Mouse (Mus musculus): ENCODE data around the gene Cyb5r3.

The Cyb5r3 gene

DNA sequence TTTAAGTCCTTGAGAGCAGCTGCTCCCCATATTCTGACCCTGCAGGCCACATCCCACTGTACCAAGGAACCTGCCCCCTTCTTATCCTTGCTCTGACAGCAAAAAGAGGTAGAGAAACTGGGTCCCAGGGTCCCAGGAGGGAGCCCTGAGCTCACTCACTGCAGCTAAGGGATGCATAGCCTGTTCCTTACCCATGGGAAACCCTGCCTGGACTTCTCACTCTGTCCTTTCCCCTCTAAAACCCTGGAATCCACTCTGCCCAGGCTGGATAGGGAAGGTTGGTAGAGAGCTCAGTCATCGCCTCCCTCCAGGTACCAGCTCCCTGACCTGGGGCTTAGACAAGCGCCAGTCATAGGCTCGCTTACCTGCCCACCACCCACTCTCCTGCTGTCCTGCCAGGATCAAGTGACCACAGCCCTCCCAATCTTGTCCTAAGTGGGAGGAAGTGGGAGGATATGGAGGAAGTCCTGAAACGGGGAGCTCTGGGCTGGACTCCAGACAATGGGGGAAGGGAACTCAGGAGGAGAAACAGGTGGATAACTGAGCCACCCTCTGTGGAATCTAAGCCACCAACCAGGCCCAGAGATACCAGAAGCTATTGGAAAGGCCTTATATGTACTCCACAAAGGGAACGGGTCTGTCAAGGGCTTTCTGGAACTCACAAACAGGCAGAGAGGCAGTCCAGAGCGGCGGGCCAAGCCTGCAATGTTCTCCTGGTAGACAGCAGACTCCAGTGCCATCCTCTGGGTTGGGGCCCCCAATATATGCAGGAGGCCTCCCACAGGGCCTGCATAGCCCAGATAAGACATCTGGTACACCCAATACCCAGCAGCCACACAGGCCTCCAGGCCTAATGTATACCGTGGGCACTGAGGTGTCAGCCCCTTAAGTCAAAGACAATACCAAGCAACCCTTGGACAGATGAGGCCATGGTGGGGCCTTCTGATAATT, 2.3 kb downstream of the Cyb5r3 start:
- DNase-seq (ENCODE audit: low read depth, low spot score) = no peak

DNA sequence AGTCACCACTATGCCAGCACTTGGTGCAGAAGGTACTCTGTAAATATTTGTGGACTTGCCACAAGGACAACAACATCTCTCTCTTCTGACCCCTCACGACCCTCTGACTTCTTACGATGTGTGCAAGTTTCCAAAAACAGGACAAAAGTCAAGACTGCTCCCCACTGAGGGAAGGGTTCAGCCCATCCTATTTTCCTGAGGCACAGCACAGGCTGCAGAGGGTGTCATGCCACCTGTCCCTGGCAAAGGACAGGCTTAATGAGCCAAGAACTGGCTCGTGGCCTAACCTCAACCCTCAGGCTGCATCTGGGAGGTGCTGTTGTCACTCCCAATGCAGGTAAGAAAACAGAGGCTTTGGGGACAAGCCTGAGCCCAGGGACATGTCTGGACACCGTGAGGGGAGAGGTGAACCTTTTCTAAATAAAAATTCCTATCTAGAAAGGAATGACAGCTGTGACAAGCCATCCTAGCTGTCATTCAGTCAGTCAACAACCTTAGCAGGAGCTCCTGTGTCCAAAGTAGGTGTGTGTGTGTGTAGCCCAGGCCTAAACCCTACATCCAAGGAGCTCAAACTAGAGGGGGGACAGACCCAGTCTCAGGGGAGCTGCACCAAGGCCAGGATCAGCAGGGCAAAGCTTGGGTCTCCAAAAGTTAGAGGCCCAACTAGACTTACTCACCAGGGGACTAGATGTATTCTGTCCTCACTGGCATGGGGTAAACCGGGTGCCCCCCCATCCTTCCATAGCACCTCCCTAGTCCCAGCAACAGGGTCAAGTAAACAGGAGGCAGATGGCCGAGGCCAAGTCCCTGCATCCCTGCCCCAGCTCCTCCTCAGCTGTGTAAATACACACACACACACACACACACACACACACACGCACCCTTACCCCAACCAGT, 3.3 kb downstream of the Cyb5r3 start:
- no peak for DNase-seq (ENCODE audit: low read depth, low spot score)

DNA sequence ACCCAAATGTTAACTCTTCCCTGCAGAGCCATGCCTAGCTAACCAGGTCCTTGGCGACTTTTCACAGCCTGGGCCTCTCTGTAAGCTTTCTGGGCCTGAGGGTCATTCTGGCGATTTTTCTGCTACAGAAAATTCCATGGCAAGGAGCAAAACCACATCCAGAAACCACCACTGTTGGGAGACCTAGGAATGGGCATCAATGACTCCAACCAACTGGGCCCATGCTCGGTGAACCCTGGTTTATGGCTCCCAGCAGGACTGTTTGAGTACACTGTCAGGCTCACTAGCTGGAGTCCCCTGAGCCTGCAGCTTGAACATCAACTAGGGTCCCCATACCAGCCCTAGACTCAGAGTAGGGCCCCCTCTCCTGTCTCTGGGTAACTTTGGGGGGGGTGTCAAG, 4.1 kb downstream of the Cyb5r3 start:
- no peak for DNase-seq (ENCODE audit: low read depth, low spot score)

DNA sequence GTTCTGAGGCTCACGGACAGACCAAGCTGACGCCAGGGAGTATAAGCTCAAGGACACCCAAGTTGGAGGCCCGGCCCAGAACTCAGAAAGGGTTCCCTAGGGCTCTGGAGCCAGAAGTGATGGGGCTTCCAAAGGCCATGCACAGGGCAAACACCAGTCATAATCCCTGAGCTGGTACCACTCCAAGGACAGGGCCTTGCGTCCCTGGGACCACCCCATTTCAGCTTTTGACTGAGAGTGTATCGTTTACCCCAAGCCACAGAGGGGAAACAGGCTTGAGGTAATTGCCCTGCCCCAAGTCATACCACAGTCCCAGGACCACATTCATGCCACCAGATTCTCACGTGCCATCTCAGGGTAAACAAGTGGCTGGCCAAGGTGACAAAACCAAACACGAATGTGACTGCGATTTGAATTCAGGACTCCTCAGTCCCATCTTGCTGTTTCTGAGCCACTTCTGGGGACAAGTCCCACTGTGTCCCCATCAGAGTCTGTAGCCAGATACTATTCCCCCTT, 4.8 kb downstream of the Cyb5r3 start:
- no peak for DNase-seq (ENCODE audit: low read depth, low spot score)

DNA sequence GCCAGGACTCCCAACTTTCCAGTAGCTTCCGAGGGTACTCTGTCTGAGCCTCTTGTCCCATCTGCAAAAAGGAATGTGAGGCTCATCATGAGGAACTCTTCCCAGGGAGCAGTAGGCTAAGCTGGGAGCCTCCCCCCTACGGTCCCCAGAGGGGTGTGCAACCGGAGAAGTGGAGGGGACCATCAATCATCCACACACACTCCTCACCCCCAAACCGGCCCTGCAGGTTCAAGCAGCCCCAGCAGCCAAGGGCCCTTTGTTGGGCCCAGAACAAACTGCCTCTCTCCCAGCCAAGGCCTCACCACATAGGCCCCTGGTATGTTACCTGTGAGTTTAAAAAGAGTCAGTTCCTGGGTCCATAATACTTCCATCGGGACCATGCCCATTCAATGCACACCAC, 5.3 kb downstream of the Cyb5r3 start:
- DNase-seq (ENCODE audit: low read depth, low spot score) = no peak

DNA sequence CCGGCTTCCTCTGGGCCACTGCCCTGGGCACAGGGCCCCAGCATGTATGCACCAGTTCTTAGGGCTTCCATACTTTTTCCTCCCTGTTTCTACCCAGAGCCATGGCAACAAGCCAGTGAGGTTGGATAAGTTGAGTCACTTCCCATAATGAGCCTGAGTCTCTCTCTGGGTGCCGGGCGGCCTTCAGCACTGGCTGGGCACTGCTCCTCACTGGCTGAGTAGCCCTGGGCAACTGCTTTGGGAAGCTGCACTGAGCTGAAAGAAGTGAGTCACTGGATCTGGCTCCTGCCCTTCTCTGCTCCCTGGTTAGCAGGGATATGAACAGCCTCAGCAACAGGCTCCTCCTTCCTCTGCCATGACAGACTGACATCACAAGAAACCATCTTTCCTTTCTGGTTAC, 5.8 kb downstream of the Cyb5r3 start:
- DNase-seq (ENCODE audit: low read depth, low spot score) = no peak

DNA sequence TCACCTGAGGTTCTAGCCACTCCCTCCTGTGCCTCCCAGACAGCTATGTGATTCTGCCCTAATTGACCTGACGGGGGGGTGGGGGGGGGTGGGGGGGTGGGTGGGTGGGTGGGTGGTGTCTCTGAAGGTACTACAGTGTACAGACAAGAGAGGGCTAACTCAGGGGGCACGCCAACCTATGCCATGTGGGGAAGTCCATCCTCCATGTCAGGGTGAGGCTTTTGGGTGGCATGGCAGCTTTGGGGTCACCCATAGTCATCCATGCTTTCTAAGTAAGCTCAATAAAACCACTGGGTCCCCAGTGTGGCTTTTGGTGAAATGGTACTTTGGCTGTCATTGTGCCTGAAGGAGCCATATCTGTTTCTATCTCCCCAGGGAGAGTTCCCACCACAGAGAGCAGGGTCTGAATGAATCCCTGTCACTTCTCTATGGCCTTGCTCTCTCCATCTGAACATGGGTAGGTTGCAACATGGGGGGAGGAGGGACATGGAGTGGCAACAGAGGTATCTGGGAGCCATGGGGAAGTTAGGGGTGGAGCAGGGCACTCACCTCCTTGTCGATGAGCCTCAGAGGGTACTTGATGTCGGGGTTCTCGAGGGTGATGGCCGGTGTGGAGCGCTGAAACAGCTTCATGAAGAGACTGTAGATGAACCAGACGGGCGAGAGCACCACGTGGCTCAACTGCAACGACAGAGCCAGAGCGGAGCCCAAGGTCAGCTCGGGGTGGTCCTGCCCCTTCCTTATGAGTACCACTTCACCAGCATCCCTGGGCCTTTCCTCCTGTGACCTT, 6.7 kb downstream of the Cyb5r3 start:
- no peak for DNase-seq (ENCODE audit: low read depth, low spot score)

DNA sequence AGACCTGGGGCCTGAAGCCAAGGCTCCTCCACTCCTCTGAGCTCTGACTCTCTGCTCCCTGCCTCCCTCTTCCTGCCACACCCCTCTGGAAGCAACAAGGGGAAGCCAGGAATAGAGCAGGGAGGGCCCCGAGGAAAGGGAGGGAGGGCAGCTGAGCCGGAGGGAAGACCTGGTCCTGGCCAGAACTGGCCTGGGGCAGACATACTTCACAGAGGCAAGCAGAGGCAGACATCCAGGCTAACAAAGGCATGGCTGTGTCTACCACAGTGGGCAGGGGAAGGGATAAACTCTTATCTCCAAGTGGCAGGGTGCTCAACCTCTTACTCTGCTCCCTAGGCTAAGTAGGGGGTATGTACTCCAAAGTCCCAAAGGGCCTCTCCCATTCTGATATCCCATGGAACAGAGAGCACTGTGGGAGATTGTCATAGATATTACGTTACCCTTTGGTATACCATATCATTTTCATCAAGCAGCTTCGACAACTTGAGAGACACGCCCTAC, 7.4 kb downstream of the Cyb5r3 start:
- DNase-seq (ENCODE audit: low read depth, low spot score) = no peak

DNA sequence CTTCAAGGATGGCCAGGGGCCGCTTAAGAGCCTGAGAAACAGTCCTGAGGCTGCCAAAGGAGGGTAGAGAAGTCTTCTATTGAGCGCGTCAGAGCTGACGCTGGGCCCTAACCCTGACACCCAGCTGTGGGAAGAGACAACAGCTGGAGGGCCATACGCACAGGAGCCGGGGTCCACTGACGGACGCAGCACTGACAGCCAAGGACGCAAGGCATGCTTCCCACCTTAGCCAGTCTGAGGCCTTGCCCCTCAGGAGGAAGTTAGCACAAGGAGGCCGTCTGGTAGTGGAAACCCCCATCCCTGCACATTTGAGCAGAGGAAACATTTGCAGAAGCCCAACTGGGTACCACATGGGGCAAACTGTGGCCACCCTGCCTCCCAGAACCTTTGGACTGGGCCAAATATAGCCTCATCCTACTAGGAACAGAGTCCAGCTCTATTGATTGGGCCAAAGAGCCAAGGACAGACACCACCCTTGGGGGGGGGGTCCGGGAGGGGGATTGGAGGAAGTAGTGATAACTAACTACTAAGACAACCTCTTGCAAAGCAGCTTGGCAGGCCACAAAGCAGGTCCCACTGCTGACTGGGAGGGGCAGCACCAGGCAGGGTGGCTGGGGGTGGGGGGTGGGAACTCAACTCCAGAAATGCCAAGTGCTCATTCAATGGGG, 9.4 kb downstream of the Cyb5r3 start:
- no peak for DNase-seq (ENCODE audit: low read depth, low spot score)

DNA sequence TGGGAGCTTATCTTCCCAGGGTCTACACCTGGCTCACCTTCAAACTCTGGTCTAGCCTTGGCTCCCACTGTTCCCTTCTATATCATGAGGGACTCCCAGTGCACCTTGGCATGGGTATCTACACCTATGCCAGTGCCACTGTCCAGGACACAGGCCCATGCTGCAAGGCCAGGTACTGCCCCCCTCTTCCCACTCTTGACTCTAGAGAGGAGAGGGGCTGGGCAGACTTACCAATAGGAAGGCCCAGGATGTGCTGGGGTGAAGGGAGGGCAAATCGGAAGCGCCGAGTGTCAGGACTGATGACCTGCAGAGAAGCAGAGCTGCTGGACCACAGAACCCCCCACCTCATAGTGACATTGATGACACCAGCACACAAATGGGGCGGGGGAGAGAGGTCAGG, 10.4 kb downstream of the Cyb5r3 start:
- DNase-seq (ENCODE audit: low read depth, low spot score) = no peak

DNA sequence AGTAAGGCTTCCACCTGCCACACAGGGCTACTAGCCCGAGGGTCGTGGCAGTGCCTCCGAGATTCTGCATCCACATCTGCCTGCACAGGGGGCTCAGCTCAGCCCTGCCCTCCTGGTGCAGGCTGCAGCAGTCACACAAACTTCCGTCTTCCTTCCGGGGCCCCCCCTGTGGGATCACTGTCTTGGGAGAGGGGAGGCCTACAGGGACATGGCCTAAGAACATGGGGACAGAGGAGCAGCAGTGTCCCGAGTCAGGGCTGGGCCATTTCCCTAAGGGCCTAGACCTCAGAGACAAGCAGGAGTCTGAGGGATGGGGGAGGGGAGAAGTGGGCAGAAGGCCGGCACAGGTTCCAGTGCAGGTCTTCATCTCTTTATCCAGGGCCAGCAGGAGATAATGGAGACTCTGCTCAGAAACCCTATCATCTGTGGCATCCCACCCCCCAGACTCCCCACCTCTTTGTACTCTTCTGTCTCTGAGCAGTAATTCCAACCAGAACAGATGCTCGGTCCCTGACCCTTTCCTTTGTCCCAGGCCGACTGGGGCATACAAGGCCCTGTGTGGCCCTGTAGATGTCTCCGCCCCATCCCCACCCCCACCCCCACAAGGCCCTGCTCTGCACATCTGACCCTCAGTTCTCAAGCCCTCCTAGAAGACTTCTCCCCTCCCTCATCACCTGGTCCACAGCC, 11.2 kb downstream of the Cyb5r3 start:
- DNase-seq (ENCODE audit: low read depth, low spot score) = no peak

DNA sequence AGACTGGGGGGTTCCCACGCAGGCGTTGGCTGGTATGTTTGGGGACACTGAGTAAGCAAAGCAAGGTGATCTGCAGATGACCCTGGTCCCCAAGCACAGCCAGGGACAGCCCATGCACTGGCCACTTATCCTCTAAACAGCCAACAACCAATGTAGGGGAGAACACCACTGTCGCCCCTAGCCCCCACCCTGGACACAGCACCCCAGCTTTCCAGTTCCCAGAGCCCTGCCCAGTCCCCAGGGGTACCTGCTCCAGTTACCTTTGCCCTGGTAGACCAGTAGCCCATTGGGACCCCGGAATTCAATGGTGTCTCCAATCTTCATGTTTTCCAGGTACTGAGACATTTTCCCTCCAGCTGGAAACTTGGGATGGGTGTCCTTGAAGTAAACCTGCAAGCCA, 11.8 kb downstream of the Cyb5r3 start:
- DNase-seq (ENCODE audit: low read depth, low spot score) = no peak

DNA sequence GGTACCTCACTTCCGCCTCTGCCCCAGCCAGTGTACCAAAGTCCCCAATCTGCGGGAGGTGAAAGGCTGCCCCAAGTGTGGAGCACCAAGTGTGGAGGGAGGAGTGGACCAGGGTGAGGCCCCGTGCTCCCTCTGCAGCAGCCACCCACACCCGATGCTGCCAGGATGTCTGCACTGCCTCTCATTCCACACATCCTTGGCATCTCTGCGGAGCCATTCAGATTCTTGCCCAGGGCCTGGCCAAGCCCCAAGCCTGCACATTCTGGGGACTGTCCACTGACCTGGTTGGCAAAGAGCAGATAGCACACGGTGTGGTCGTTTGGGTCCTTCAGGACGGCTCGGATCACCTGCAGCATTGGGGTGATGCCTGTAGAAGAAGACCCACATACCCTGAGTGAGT, 12.6 kb downstream of the Cyb5r3 start:
- DNase-seq (ENCODE audit: low read depth, low spot score) = no peak

DNA sequence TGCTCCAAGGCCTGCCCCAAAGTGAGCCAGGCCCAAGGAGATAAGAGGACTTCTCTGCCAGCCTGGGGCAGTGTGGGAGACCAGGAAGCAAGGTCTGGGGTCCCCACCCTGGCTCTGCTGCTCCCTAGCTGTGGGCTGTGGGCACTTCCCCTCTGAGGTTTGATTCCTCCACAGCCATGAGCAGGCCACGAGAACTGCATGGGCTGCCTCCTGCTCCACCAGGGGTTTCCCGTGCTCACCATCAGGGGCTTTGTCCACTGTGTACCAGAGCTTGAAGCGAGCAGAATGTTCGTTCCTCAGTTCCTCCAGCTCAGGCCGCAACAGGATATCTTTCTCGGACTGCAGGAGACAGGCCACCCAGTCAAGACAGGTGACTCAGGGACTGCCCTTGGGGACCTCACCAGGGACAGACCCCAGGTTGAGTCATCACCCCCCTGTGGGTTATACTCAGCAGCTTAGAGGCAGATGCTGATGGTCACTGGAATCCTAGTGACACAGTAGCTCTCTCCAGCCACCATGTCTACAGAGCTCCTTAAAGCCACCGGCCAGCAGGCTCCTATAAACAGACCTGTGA, 13.7 kb downstream of the Cyb5r3 start:
- DNase-seq (ENCODE audit: low read depth, low spot score) = no peak

DNA sequence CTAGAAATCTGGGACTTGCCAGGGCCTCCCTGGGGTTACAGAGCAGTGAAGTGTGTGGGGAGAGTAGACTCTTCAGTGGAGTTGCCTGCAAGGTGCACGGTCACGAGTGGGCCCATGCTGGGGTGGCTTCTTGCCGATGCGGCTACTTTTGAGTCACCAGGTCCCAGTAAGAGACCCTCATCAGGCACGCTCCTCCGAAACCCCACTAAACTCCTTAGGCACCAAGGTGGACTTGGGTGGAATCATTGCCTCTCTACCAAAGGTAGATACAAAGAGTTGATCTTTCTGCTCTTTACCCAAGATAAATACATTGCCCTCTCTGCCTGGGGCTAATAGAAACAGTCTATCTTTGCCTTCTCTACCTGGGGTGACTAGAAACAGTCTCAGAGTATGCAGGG, 14.7 kb downstream of the Cyb5r3 start:
- DNase-seq (ENCODE audit: low read depth, low spot score) = no peak

DNA sequence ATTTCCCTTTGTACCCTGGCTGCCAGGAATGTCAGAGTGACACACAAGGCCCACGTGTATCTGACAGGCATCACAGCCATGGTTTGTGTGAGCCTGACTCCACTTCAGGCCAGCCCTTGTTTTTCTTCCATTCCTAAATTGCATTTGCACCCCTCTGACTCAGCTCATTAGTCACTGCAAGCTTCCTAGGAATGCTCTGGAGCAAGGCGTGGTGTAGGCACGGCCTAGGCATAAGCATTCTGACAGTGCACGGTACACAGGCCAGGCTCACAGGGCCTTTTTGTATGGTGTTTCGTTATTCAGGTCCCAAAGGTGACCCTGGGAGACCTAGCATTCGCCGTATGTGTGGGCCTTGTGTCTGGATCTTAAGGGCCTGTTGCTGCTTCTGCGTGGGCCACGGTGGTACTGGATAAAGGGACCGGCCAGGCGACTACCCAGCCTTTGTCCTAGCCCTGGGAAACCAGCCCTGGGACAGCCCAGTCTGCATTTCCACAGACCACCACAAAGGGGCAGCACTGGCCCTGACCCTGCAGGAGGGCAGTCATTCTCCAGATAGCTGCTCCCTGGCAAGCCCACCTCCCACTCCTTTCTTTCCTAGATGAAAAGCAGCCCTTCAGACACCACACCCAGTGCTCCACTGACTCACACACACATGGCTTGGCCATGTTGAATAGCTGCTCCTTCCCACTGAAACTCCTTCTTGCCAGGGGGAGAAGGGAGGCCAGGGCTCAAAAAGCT, 15.3 kb downstream of the Cyb5r3 start:
- DNase-seq (ENCODE audit: low read depth, low spot score) = no peak

DNA sequence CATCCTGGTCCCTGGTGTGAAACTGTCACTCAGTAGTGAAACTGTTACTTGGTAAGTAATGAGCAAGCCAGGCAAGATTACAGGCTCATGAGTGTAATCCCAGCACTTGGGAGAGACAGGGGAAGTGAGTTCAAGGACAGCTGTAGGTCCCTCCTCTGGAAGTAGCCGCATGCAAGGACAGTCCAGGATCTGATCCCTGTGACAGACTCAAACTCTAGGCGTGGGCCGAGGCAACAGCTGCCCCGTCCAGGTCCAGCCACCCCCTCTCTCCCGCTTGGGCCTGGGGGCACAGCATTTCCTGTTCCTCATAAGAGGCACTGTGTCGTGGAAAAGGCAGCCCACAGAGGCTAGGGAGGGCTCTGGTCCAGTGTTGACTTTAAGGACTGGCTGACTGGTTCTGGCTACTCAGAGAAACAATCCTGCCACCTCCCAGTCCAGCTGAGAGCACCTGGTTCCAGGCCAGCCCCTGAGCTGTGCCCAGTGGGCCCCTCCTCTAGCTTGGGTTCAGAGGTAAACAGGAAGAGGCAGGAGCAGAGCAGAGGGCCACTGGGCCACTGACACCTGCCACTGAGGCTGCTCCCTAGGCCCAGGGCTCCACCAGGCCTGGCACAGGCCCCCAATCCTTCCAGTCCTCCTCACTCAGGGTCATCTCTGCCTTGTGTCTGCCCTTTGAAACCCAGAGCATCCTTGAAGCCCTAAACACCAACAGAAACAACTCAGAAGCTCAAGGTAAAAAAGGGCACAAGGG, 16.5 kb downstream of the Cyb5r3 start:
- no peak for DNase-seq (ENCODE audit: low read depth, low spot score)

DNA sequence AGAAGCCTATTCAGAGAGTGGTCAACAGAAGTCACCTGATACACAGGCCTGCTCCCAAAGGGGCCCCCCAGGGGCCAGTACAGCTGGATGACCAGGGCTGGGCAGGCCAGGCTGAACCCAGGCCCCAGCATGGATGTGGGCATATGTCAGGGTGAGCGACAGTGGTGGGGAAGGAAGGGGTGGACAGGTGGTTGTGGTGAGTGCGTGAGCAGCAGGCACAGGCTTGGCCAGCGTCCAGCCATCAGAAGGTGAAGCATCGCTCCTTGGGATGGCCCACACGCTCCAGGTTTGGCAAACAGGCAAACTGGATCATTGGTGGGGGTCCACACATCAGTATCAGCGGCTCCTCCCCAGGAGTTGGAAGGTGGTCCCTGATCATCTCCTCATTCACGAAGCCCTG, 18.1 kb downstream of the Cyb5r3 start:
- no peak for DNase-seq (ENCODE audit: low read depth, low spot score)

DNA sequence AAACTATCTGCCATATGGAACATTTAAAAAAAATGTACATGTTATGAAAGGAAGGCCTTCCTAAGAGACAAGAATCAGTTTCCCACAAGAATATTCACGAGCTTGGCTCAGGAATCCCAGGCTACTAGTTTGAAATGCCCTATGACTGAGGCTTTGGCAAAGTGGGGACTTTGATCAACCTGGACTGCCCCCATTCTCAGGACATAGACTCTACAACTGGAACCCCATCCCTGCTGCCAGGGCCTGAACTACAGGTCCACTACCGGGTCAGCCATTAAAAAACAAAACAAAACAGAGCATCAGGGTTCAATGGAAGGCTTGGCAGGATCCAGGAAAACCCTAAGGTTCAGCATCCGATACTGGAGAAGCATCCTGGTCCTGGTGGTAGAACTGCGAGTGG, 21.7 kb downstream of the Cyb5r3 start:
- no peak for DNase-seq (ENCODE audit: low read depth, low spot score)

Measured in retina, postnatal 7 days (tissue).